Mouse (Mus musculus) lung, adult 2 months (tissue): ENCODE data around the gene Gabbr1. TPM values are rescaled to one million over a fixed set of nuclear protein-coding genes. Genes with fewer than 3 reads are reported as not detected.
A peak's percentile ranks its signal among the peaks of the same experiment; 100 is the strongest.

ENCODE experiments used
- DNase-seq: peaks from one replicate; pipeline ENCODE4 v3.0.0; 2022
- H3K4me1 ChIP-seq: fragments of 200-500 bp; 2 replicates; pipeline ENCODE4 v1.6.1; 2011; ENCODE audit warnings: low read length; ENCODE audit not compliant: control insufficient read depth, insufficient read depth
- H3K4me3 ChIP-seq: fragments of 200-500 bp; replicated peaks from 2 replicates; pipeline ENCODE3; 2011; ENCODE audit warnings: low read depth, mild to moderate bottlenecking, control low read depth, low read length; ENCODE audit errors: extremely low read depth
- CTCF ChIP-seq: fragments of 200-500 bp; IDR thresholded peaks from 2 replicates; pipeline ENCODE4 v1.5.1; 2011; ENCODE audit warnings: mild to moderate bottlenecking, low read length, control low read depth; ENCODE audit not compliant: insufficient read depth
- POLR2A ChIP-seq: fragments of 200-500 bp; IDR thresholded peaks from 2 replicates; pipeline ENCODE4 v1.6.1; 2011; ENCODE audit warnings: low read depth, mild to moderate bottlenecking, control low read depth, low read length, borderline replicate concordance; ENCODE audit errors: extremely low read depth
- WGBS: fragments of 180-500 bp; shearing (Covaris S2); methylation state at CpG from one replicate; pipeline ENCODE4 v1.1.7; 2018; 5-methylcytosine and 5-hydroxymethylcytosine counted together
- polyA plus RNA-seq: library from polyadenylated mRNA; depleted of rRNA; stranded (reverse); fragments of >200 nt; gene quantifications from 2 replicates; pipeline ENCODE4 v1.2.3, GENCODE M21; 2012

Gabbr1 gene
- polyA plus RNA-seq, 1 experiment: 46.1 TPM

- no peak for DNase-seq
- WGBS: 72% methylated on average over 2 of the region's 2 CpGs
- Histone ChIP-seq H3K4me1 (no peaks in the 10 kb centered on the region), H3K4me3 (no peak overlapping the region)
- TF ChIP-seq POLR2A: no peak
- no peak for TF ChIP-seq CTCF
These were observed 6.5 kb upstream of the Gabbr1 start for GRCm38 (mm10) chr17:37039127-37039894.

GRCm38 (mm10) chr17:37044651-37045244 lies 1.0 kb upstream of the Gabbr1 start:
- TF ChIP-seq POLR2A: no peak
- TF ChIP-seq CTCF: no peak
- DNase-seq: no peak
- WGBS: 43% methylated on average over 7 of the region's 7 CpGs
- Histone ChIP-seq H3K4me3 (no peak overlapping the region), H3K4me1 (peaks cover 8% of the 10 kb centered on the region; the same call in 1 of the 2 replicates)

- Histone ChIP-seq H3K4me1 (peaks cover 8% of the 10 kb centered on the region; the same call in 1 of the 2 replicates), H3K4me3 (peak overlapping the region; percentile 82)
- no peak for DNase-seq
- TF ChIP-seq CTCF: no peak
- no peak for TF ChIP-seq POLR2A
- WGBS: 2% methylated on average over 46 of the region's 58 CpGs
These were observed 746 bp downstream of the Gabbr1 start for GRCm38 (mm10) chr17:37046312-37047112.

GRCm38 (mm10) chr17:37047332-37047976 lies 1.7 kb downstream of the Gabbr1 start:
- no peak for TF ChIP-seq CTCF
- no peak for TF ChIP-seq POLR2A
- no peak overlapping the region for H3K4me3 ChIP-seq
- DNase-seq: no peak
- H3K4me1 ChIP-seq: peaks cover 8% of the 10 kb centered on the region; the same call in 1 of the 2 replicates
- 68% methylated on average over 19 of the region's 19 CpGs for WGBS

GRCm38 (mm10) chr17:37047981-37048380 lies 2.2 kb downstream of the Gabbr1 start:
- H3K4me1 ChIP-seq: peaks cover 8% of the 10 kb centered on the region; the same call in 1 of the 2 replicates
- no peak for DNase-seq
- WGBS: 42% methylated on average over 3 of the region's 3 CpGs
- TF ChIP-seq POLR2A (no peak), CTCF (no peak)
- H3K4me3 ChIP-seq: no peak overlapping the region

GRCm38 (mm10) chr17:37048383-37048782 lies 2.6 kb downstream of the Gabbr1 start:
- Histone ChIP-seq H3K4me1 (peaks cover 8% of the 10 kb centered on the region; the same call in 1 of the 2 replicates), H3K4me3 (no peak overlapping the region)
- TF ChIP-seq CTCF (no peak), POLR2A (no peak)
- WGBS: 78% methylated on average over 7 of the region's 7 CpGs
- no peak for DNase-seq

DNA sequence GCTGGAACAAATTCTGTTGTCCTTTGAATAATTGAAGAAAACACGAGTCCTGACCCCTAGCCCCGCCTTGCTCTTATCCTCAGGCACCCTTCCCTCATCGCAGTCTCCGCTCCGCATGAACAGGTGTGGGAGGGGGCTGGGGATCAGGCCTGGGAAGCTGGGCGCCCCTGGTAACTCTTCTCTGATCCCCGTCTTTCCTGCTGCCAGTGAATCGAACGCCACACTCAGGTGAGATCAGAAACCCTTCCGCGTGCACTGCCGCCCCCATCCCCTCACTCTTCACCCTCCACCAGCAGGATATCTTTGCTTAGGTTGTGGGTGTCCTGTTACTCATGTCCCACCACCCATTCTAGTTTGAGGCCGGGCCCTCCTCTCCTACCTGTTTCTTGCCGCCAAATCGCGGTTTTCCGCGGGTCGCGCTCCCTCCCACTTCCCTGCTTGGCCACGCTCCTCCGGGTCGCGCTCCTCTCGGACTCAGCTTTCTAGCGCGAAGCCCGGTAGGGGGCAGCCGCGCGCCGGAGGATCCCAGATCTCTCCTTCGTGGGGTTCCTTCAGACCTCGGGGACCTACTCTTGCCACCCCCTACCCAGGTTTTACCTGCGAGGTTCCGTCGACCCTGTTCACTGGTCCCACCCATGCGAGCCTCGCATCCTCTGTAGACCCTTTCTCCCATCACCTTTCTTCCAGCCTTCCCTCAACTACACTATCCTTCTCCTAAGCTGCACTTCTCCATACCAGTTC lies 4.0 kb downstream of the Gabbr1 start:
- 0 out of 2 replicates have a peak, but pooled peaks have one; percentile 8 for TF ChIP-seq CTCF
- no peak for TF ChIP-seq POLR2A
- H3K4me1 ChIP-seq: peaks cover 8% of the 10 kb centered on the region; the same call in 1 of the 2 replicates
- 24% methylated on average over 39 of the region's 39 CpGs for WGBS
- H3K4me3 ChIP-seq: peak overlapping the region; percentile 50
- DNase-seq: peak; percentile 70

DNA sequence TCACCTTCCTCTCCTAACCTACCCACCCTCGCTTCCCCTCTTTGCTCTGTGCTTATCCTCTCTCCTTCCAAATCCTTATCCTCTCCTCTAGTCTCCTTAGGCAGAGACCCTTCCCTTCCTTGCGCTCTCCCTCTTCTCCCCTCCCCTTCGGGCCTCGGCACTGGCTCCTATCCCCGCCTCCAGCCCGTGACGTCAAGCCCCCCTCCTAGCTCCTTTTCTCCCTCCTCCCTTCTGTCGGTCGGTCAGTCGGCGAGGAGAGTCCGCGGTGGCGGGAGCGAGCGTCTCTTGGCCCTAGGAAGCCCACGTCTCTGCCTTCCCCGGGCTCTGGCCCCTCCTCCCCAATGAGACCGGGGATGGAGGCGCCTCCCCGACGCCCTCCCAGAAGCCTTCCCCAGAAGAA lies 4.6 kb downstream of the Gabbr1 start:
- 10% methylated on average over 22 of the region's 22 CpGs for WGBS

More for the DNA sequence above, 4.6 kb downstream of the Gabbr1 start:
- TF ChIP-seq CTCF (no peak), POLR2A (peak; percentile 75; the same call in 1 of the 2 replicates)
- H3K4me3 ChIP-seq: peak overlapping the region; percentile 50
- DNase-seq: peak; percentile 76
- peaks cover 4% of the 10 kb centered on the region; the same call in 1 of the 2 replicates for H3K4me1 ChIP-seq
